Mouse (Mus musculus): ENCODE results near the gene Fkbp4. TPM values are rescaled to one million over a fixed set of nuclear protein-coding genes. Genes with fewer than 3 reads are reported as not detected.

Fkbp4 gene
- total and polyA plus RNA-seq, 2 experiments from 2014 or later: 161 to 246 TPM

- ATAC-seq (no peak), DNase-seq (ENCODE audit: low spot score) (no peak)
- TF ChIP-seq CTCF (IDR thresholded peaks at IDR 0.05; ENCODE audit: low read depth): no peak
- H3K9me3 ChIP-seq (ENCODE audit: low read length): no peaks in the 10 kb centered on the region
- H3K4me2 ChIP-seq (ENCODE audit: low read depth, low read length): no peak overlapping the region
- no peak overlapping the region for H3K27ac ChIP-seq
- no peaks in the 10 kb centered on the region for H3K27me3 ChIP-seq (ENCODE audit: insufficient read depth, low read length)
- no peaks in the 10 kb centered on the region for H3K4me1 ChIP-seq (ENCODE audit: insufficient read depth, low read length)
- peaks cover 50% of the 10 kb centered on the region for H3K36me3 ChIP-seq (ENCODE audit: insufficient read depth, low read length)
- WGBS: 88% methylated on average over 6 of the region's 6 CpGs
- H3K4me3 ChIP-seq (ENCODE audit: low read length): no peak overlapping the region
- no peak overlapping the region for H3K9ac ChIP-seq (replicated peaks; ENCODE audit: low read length)
Observed at GRCm38 (mm10) chr6:128429826-128430225, 8.7 kb downstream of the Fkbp4 start.

GRCm38 (mm10) chr6:128429300-128429699 is 9.2 kb downstream of the Fkbp4 start:
- no peak overlapping the region for H3K9ac ChIP-seq (replicated peaks; ENCODE audit: low read length)
- DNase-seq (ENCODE audit: low spot score) (no peak), ATAC-seq (no peak)
- no peaks in the 10 kb centered on the region for H3K4me1 ChIP-seq (ENCODE audit: insufficient read depth, low read length)
- H3K9me3 ChIP-seq (ENCODE audit: low read length): no peaks in the 10 kb centered on the region
- no peaks in the 10 kb centered on the region for H3K27me3 ChIP-seq (ENCODE audit: insufficient read depth, low read length)
- 96% methylated on average over 2 of the region's 2 CpGs for WGBS
- H3K4me3 ChIP-seq (ENCODE audit: low read length): no peak overlapping the region
- H3K27ac ChIP-seq: no peak overlapping the region
- no peak for TF ChIP-seq CTCF (IDR thresholded peaks at IDR 0.05; ENCODE audit: low read depth)
- no peak overlapping the region for H3K4me2 ChIP-seq (ENCODE audit: low read depth, low read length)
- H3K36me3 ChIP-seq (ENCODE audit: insufficient read depth, low read length): peaks cover 44% of the 10 kb centered on the region

GRCm38 (mm10) chr6:128427571-128427970 is 10.9 kb downstream of the Fkbp4 start:
- Histone ChIP-seq H3K4me3 (ENCODE audit: low read length) (no peak overlapping the region), H3K27me3 (ENCODE audit: insufficient read depth, low read length) (no peaks in the 10 kb centered on the region), H3K4me2 (ENCODE audit: low read depth, low read length) (no peak overlapping the region), H3K4me1 (ENCODE audit: insufficient read depth, low read length) (no peaks in the 10 kb centered on the region), H3K9me3 (ENCODE audit: low read length) (no peaks in the 10 kb centered on the region), H3K36me3 (ENCODE audit: insufficient read depth, low read length) (peaks cover 27% of the 10 kb centered on the region), H3K27ac (no peak overlapping the region), H3K9ac (replicated peaks; ENCODE audit: low read length) (no peak overlapping the region)
- ATAC-seq (no peak), DNase-seq (ENCODE audit: low spot score) (no peak)
- no peak for TF ChIP-seq CTCF (IDR thresholded peaks at IDR 0.05; ENCODE audit: low read depth)
- WGBS: 90% methylated on average over 5 of the region's 5 CpGs

GRCm38 (mm10) chr6:128425046-128425445 is 13.4 kb downstream of the Fkbp4 start:
- Histone ChIP-seq H3K27me3 (ENCODE audit: insufficient read depth, low read length) (no peaks in the 10 kb centered on the region), H3K4me2 (ENCODE audit: low read depth, low read length) (peak overlapping the region; percentile 71), H3K9me3 (ENCODE audit: low read length) (no peaks in the 10 kb centered on the region), H3K9ac (replicated peaks; ENCODE audit: low read length) (peak overlapping the region; percentile 61), H3K27ac (peak overlapping the region; percentile 97), H3K4me3 (ENCODE audit: low read length) (peak overlapping the region; percentile 45), H3K36me3 (ENCODE audit: insufficient read depth, low read length) (peaks cover 4% of the 10 kb centered on the region; the same call in 1 of the 2 replicates), H3K4me1 (ENCODE audit: insufficient read depth, low read length) (no peaks in the 10 kb centered on the region)
- ATAC-seq (no peak), DNase-seq (ENCODE audit: low spot score) (no peak)
- TF ChIP-seq CTCF (IDR thresholded peaks at IDR 0.05; ENCODE audit: low read depth): no peak
- 21% methylated on average over 9 of the region's 9 CpGs for WGBS

GRCm38 (mm10) chr6:128424269-128425019 is 14.0 kb downstream of the Fkbp4 start, which contains the start of gene Itfg2:
TSS of gene Itfg2 (minus strand) at chr6:128424931.
- Histone ChIP-seq H3K4me1 (ENCODE audit: insufficient read depth, low read length) (no peaks in the 10 kb centered on the region), H3K4me3 (ENCODE audit: low read length) (peak within 1 kb of the TSS; percentile 45), H3K4me2 (ENCODE audit: low read depth, low read length) (peak within 1 kb of the TSS; percentile 71), H3K9ac (replicated peaks; ENCODE audit: low read length) (peak within 1 kb of the TSS; percentile 61), H3K36me3 (ENCODE audit: insufficient read depth, low read length) (no peaks in the 10 kb centered on the region), H3K9me3 (ENCODE audit: low read length) (no peaks in the 10 kb centered on the region), H3K27me3 (ENCODE audit: insufficient read depth, low read length) (no peaks in the 10 kb centered on the region), H3K27ac (peak within 1 kb of the TSS; percentile 97)
- peak; percentile 10; the same call in 1 of the 2 replicates for TF ChIP-seq CTCF (IDR thresholded peaks at IDR 0.05; ENCODE audit: low read depth)
- DNase-seq (ENCODE audit: low spot score): peak; percentile 99
- under 1% methylated on average over 42 of the region's 42 CpGs for WGBS
- ATAC-seq: peak; percentile 97

- DNase-seq (ENCODE audit: low spot score) (peak; percentile 34), ATAC-seq (peak; percentile 44)
- H3K4me3 ChIP-seq (ENCODE audit: low read length): peak overlapping the region; percentile 45
- H3K4me2 ChIP-seq (ENCODE audit: low read depth, low read length): peak overlapping the region; percentile 71
- H3K9ac ChIP-seq (replicated peaks; ENCODE audit: low read length): peak overlapping the region; percentile 61
- H3K27ac ChIP-seq: peak overlapping the region; percentile 97
- WGBS: 45% methylated on average over 15 of the region's 16 CpGs
- no peaks in the 10 kb centered on the region for H3K36me3 ChIP-seq (ENCODE audit: insufficient read depth, low read length)
- H3K4me1 ChIP-seq (ENCODE audit: insufficient read depth, low read length): no peaks in the 10 kb centered on the region
- no peaks in the 10 kb centered on the region for H3K27me3 ChIP-seq (ENCODE audit: insufficient read depth, low read length)
- H3K9me3 ChIP-seq (ENCODE audit: low read length): no peaks in the 10 kb centered on the region
- TF ChIP-seq CTCF (IDR thresholded peaks at IDR 0.05; ENCODE audit: low read depth): no peak
Observed at GRCm38 (mm10) chr6:128423496-128424268, 14.8 kb downstream of the Fkbp4 start.

All from hindbrain, postnatal 0 days (tissue).